Mouse (Mus musculus) testis, adult 2 months (tissue): ENCODE measurements around the gene Fgf2.

Source experiments
- CTCF ChIP-seq: fragments of 200-500 bp; IDR thresholded peaks from 2 replicates; pipeline ENCODE4 v1.5.1; 2012; ENCODE audit warnings: low read depth, mild to moderate bottlenecking, inconsistent platforms, low read length, moderate library complexity; ENCODE audit not compliant: control insufficient read depth, insufficient read depth, insufficient replicate concordance
- POLR2A ChIP-seq: fragments of 200-500 bp; IDR thresholded peaks from 2 replicates; pipeline ENCODE4 v1.6.1; 2012; ENCODE audit warnings: low read depth, mild to moderate bottlenecking, inconsistent platforms, low read length, moderate library complexity; ENCODE audit not compliant: control insufficient read depth

- TF ChIP-seq POLR2A = no peak
- no peak for TF ChIP-seq CTCF
Observed at GRCm38 (mm10) chr3:37401729-37402610, 53.8 kb downstream of the Fgf2 start.
